Mouse (Mus musculus) layer of hippocampus, postnatal 10 days (tissue): ENCODE data around the gene Sgcd. TPM values are rescaled to one million over a fixed set of nuclear protein-coding genes. Genes with fewer than 3 reads are reported as not detected.

ENCODE experiments used
- DNase-seq, 2 experiments: peaks; one replicate each; pipeline ENCODE4 v3.0.0; 2021; ENCODE audit warnings: low spot score in 2 of 2
- total RNA-seq, 2 experiments: library from RNA; stranded (reverse); gene quantifications; 2 replicates each; pipeline ENCODE4 v1.2.3; 2021

The Sgcd gene
- total RNA-seq, 2 experiments from 2014 or later, result 15.8 to 27.8 TPM

DNA sequence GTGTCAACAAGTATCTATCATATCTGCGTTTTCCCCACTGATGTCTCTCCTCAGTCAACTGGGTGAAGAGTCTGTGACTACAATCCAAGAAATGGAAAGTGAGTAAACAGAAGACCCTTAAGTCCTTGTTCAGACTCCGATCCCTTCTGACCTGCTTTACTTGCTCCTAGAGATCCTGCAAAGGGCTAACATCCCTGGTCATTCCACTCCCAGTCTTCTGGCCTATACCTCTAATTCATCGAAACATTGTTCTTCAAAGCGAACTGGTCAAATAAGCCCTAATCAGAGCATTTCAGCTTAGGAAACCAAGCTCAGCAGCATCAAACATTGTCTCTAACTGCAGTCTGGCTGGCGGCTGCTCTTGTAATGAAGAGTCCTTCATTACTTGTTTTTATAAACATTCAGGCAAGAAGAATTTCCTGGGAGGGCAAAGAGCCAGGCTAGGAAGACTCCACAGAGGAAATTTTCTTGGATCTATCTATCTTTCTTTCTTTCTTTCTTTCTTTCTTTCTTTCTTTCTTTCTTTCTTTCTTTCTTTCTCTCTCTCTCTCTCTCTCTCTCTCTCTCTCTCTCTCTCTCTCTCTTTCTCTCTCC is 833.8 kb downstream of the Sgcd start:
- no peak for DNase-seq

DNA sequence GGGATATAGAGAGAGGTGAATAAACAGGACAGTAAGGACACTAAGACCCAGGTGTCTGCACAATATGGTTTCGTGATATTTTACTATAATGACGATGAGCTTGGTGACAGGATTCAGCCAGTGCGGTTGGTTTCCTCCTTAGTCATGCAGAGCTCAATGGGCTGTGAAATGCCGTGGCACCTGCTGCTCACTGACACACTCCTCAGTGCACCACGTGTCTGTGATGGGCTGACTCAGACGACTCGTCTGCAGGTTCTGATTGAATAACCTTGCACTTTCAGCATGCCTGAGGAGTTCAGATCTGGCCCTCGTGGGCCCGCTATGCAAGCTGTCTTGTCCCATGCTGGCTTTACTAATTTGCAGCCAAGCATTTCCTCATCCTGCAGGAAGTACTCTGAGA is 839.2 kb downstream of the Sgcd start:
- no peak for DNase-seq

DNA sequence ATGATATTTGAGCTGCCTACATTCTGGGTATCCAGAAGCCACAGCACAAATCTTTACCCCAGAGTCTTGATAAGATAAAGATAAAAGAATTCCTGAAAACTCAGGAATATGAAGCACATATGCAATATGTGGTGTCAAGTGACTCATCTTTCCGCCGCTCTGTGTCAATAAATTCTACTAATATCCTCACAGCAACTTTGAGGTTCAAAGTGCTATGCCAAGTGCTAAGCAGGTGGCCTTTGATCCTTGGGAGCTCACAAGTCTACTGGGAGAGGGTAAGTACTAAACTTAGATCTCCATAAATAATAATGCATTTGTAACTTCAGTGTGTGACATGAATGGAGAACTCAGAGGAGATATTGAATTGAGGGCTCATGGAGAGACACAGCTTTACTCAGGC is 848.9 kb downstream of the Sgcd start:
- no peak for DNase-seq

DNA sequence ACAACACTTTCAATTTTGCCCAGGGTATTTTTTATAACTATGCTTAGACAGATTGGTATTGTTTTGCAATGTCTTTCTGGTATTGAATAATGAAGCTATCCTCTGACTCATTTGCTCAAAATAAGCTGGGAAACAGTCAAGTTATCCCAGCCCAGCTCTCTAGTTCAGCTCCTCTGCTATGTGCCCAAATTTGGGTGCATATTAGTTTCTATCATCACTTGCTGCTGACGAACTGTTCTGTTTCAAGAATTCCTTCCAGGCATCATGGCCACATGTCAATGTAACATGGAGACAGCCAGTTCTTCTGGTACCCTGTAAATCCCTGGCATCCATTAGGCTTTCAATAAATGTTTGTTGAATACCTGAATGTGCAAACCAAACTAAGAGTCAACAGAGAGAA is 849.5 kb downstream of the Sgcd start:
- DNase-seq, result no peak

DNA sequence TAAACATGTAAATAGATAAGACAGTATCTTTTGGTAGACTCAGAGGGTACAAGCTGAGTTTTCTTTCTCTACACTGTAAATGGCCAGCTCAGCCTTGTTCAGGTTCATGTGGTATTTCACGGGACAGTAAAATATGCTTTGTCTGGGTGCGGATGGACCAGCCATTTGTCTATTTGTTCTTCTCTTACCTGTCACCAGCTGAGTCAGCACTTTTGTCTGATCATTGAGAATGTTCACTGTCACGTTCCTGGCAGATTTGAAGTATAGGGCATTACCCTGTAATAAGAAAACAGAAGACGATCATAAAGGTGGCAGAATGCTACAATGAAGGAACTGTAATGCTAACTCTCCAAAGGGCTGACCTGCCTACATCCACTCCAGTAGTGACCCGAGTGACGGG is 856.4 kb downstream of the Sgcd start:
- no peak for DNase-seq

DNA sequence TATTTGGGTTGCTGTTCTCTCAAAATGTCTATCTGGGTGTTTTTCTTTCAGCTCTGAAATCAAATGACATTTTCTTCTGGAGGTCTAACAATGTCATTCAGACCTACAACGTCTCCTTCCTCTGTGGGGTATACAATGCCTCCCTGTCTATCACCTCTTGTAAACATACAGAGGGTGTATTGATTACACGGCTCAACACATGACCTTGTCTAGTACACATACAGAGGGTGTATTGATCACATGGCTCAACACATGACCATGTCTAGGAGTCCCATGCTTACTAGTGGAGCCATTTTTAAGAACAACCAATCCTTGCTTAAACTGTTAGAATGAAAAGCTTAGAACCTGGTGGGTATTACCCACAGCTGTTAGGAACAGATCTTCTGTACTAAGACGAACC is 858.3 kb downstream of the Sgcd start:
- no peak for DNase-seq

DNA sequence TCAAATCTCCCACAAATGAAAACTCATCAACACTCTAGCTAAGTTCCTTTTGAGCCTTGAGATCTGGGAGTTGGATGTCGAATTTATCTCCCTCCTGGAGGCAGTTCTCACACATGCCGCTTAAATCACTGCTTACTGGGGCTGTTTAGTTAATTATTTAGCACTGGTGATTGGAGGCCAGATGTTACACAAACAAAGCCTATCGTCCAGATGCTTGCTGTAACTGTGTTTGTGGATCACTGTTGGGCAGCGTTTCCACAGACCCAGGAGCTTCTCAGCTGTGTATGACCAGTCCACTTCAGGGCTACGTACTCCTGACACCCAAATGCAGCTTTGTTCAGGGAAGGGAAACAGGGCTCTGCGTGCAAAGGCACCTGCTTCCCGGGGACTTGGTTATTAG is 858.8 kb downstream of the Sgcd start:
- DNase-seq, result no peak

DNA sequence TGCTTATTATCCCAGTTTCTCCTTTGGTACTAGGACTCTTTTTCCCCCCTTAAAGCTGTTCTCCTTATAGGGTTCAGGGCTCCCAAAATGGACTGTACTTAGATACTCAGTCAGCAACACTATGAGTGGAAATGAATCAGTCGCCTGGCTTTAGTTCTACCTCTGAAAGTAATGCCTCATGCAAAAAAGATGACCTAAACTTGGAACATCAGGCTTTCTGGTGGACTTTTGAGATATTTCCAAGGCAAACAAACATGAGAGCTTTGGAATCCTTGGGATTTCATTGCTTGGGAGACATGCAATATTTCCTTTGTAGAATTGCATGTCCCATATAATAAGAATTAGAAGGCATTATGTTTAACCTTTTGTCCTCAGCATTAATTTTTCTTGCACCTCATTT is 859.6 kb downstream of the Sgcd start:
- DNase-seq, result no peak

DNA sequence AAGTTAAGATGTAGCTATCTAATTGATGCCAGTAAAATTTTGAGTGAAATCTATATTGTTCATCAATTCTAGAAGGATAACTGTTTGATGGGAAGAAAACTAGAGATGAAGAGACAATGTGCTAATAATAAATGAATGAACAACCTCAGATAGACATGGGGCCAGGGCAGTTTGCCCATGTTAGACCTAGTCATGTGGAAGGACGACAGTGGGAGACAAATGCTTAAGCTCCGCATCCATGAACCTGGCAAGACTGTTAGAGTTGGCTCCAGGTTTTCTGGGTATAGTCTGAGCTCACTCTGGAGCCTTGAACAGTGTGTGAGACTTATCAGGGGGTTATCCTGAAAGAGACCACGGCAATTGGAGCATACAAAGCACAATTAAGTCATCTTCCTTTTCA is 860.4 kb downstream of the Sgcd start:
- no peak for DNase-seq

DNA sequence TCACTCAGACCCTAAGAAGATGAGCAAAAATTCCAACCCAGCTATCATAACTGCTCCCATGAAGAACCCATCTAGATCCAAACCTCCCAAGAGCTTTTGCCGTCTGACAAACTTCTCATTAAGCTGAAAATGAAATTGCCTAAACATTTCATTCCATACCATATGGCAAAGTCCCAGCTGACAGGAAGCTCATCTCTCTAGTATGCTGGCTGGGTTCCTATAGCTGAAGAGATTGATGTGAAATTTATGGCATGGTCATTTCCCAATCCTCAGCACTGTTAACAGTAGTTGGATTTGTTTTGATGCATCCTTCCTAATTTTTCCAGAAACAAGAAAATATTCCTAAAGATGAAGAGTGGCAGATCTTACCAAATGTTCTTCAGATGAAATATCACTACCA is 867.9 kb downstream of the Sgcd start:
- no peak for DNase-seq

DNA sequence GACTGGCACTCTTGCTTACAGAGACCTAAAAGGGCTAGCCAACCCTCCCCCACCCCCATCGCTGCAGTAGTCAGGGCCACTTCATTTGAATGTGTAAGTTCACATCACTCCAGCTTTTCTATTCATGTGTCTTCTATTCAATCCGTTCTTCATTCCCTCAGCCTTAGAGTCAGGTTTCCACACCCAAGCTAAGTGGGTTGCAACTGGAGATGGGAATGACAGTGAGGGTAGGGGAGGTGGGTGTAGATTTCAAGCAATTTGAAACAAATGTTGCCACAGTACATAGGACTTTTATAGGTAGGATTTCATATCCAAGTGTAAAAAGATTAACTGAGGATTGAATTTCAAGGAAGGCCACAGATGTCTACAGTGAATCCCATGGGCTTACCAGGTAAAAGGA is 870.9 kb downstream of the Sgcd start:
- no peak for DNase-seq

DNA sequence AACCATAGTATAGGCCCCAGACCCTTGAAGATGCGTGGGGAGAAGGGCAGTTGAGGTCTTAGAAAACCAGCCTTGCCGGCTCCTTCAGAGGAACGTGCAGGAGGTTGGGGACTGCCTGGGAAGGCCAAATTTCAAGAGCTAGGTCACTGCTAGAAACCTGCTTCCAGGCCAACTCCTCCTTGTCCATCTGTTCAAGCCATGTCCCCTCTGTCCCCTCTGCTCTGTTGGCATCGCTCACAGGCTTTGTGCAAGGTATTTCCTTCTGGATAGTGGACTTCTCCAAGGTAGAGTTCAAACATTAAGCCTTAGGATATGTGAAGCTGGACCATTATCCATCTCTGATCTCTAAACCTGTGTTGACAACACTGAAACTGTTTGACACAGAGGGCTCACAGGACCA is 874.4 kb downstream of the Sgcd start:
- DNase-seq, result no peak

DNA sequence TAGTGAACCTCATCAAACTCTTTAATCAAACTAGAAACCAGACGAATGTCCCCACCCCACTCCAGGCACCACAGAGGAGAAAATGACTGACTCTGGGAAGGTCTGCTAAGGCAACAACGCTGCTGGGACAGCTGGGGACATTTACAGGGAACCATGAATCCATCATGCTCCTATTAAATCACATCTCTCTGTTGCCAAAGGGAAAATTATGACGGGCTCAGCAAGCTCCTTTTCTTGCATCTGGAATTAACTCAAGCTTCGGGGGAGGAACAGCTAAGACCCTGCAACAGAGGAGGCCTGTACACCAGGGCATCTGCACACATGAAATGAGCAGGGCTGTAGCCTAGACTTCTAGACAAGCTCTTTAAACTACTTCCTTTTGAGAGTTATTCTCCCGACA is 875.7 kb downstream of the Sgcd start:
- DNase-seq, result no peak

DNA sequence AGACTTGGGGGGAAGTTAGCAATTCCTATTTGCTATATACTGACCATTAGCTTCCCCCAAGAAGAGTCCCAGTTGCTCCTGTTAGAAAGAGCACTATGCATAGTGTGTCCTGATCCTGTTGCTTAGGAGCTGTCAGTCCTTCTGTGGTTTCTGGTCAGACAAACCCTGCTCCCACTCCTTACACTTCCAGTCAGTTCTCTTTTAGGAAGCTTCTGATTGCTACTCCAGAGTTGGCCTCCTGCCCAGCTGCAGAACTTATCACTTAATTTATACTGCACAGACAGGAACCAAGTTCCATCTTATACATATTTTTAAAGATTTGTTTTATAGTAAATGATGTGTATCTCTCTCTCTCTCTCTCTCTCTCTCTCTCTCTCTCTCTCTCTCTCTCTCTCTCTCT is 878.5 kb downstream of the Sgcd start:
- DNase-seq, result no peak

DNA sequence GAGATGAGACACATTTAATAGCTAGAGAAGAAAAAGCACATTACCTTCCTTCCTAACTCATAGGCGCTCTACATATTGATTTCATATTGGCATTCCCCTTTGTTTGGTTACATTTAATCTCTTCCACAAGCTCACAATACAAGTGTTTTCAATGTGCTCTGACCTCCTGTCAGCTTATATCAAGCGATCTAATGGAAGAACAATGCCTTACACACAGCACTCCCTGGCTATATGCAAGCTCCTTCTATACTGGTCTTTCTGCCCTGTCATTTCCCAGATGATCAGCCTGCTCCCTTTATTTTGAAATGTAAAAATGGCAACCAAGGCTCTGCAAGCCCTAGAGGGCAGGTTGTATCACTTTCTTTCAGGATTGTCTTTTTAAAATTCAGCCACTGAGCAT is 881.1 kb downstream of the Sgcd start:
- no peak for DNase-seq

DNA sequence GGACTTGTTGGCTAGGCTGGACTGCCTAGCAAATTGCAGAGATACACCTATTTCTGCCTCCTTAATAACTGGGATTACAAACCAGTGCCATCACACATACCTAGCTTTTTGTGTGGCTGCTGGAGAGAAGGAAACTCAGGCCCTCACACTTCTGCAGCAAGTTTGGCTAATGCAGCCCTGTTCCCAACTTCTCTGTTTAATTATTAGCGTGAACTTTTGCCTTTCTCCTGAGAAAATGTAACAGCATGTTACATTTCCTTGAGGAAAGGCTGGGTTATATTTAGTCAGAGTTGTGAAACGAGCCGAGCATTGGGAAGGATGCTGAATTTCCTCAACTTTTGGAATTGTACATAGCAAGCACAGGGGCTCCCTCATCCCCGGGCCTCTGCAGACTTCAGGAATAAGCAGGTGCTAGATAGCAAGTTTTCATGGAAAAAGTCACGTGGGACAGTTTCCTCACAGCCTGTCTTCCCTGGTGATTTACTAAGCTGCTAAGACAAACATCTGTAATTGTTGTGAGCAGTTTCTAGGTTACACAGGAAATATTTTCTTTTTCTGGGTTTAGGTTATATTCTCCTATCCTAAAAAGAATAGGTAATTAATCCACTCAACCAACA is 895.4 kb downstream of the Sgcd start:
- DNase-seq, result no peak

DNA sequence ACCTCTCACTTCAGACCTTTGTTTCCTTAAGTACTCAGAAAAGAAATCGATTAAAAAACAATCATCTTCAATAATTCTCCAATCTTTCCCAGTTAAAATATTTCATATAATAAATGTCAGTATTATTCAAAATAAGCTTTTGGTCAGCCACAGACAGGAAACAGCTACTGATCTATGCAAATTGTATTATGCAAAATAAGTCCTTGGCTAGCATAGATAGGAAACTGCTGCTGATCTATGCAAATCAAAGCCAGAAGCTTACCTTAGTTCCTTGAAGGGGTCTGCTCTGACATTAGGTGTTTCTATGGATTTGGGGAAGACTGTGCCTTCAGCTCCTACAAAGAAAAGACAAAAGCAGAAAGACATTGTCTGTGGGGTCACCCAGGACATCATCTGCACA is 906.3 kb downstream of the Sgcd start:
- no peak for DNase-seq

DNA sequence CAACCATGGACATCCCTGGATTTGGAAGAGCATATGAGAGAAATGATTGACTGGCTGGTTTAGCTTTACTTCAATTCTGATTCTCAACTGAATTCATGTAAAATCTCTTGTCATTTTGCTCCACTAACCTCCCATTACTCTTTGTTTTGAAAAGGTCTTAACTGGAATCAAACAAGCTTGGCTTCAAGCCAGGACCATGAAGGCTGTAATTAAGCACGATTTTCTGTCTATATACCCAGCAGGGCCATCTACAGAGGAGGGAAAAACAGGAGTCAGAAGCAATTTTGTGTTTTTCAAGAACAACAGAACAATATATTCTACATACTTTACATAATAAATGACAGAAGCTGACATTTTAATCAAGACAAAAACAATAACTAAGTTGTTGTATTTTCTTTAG is 915.2 kb downstream of the Sgcd start:
- DNase-seq, result no peak

DNA sequence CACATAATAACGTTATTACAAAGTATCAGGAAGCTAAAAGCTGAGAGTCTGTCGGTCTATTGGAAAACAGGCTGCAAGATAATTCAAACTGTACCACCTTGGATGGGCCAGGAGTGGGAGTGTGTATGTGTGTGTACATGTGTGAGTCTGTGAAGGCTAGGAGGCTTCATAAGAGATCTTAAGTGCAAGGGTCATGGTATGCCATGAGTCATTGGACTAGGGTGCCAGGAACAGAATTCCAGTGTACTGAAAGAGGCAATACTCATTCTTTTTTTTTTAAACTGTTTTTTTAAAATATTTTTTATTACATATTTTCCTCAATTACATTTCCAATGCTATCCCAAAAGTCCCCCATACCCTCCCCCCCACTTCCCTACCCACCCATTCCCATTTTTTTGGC is 917.6 kb downstream of the Sgcd start:
- no peak for DNase-seq

DNA sequence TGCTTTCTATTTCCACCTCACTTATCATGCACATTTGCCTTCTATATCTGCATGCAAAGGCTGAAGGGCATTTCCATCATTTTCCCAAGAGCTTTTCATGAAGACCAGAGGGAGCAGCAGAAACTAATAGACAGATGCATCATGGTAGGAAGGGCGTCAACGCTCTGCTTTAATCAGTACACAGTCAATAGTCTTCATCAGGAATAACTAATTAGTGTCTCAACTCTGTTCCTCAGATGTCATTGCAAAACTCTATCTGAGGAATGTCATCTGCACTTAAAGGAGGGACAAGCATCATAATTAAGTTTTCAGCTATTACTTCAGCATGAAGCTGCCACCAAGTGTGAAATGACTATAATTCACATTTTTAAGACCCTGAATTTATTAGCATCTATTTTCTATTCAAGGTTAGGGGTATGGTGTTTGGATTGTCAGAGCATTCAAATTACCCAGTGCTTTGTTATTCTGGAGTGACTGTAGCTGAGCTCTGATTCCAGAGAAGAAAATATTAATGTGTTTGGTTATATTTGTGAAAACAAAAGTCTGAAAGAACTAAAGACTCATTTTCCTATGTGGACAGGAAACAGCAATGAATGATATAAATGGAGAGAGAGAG is 918.9 kb downstream of the Sgcd start:
- DNase-seq, result no peak

DNA sequence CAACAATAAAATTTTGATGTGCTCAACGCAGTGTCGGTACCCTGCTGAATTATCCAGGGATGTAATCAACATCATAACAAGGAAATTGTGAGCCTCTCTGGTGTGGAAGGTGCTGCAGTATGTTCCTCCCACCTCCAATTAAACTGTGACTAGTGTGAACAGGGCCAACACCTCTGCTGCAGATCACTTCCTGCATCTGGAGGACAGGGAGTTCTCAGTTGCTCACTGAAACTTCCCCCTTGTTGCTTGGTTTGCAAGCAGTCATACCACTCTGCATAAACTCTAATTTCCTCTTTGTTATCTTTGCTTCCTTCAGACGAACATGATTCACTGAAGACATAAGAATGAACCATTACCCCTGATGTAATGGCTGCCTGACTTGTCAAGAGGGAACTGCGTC is 925.1 kb downstream of the Sgcd start:
- DNase-seq, result no peak

DNA sequence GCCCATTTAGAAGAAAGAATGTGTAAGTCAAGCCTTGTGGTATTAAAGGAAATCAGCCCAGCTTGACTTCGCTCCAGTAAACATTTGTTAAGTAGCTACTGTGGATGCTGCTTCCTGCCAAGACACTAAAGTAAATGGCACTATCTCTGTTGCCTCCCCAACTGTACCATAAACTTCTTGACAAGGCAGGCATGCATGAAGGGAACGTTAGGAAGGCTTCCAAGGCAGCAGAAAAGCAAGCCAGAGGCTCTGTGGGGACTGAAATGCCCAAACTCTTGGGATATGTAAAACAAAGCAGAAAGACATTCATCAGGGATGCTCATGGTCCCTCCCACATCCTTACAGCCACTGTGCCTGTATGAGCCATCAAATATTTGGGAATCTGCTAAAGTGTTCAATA is 938.4 kb downstream of the Sgcd start:
- DNase-seq, result no peak

DNA sequence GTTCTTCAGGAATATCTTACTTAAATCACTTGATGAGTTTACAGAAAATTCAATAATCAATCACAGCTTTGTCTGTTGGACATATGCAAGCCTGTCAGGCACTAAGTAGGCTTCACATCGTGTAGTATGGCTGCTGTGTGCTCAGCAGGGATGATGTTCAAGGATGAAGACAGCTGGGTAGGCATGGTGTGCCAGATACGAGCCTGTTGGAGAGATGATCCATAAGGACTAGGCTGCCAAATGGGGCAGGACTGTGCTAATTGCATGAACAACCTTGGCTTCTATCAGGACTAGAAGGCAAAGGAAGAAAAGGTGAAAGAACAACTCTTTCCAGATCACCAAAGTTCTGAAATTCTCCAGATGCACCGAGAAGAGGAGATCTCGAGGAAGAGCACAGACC is 939.0 kb downstream of the Sgcd start:
- DNase-seq, result no peak
